Mouse (Mus musculus) liver, postnatal 0 days (tissue): ENCODE results near the gene Lst1.

Experiments
- CTCF ChIP-seq: sonication (generic); IDR thresholded peaks from 2 replicates; pipeline ENCODE4 v1.5.1; 2016; ENCODE audit warnings: antibody characterized with exemption, low read depth
- EP300 ChIP-seq: IDR thresholded peaks from 2 replicates; pipeline ENCODE4 v1.6.1; 2016; ENCODE audit warnings: antibody characterized with exemption, low read depth, mild to moderate bottlenecking

DNA sequence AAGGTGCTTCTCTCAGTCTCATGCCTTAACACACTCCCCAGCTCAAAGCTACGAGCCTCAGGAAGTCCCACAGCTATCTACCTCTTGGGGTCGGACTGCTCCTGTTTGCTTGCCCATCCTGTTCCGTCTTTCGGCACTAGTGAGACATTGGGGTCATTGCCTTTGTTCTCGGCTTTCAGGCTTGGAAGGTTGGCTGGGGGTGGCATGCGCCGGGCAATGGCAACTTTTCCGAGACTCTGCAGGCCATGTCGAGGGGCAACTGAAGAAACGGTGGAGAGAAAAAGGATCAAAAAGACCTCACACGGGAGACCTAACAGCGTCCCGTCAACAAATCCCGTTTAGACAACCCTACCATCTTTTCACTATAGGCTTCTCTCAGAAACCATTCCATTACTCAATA, 26.1 kb downstream of the Lst1 start:
- TF ChIP-seq EP300 (no peak), CTCF (no peak)
